Mouse (Mus musculus) adrenal gland, postnatal 10 days (tissue): ENCODE data around the gene L1cam. TPM values are rescaled to one million over a fixed set of nuclear protein-coding genes. Genes with fewer than 3 reads are reported as not detected.

Experiments
- total RNA-seq, 2 experiments: library from RNA; stranded (reverse); gene quantifications; 2 replicates each; pipeline ENCODE4 v1.2.3; 2021

Gene L1cam
- total RNA-seq, 2 experiments from 2014 or later = 9.9 to 24.7 TPM

Other genes starting within 250 kb of the L1cam start
- gene Pnck, start 236.0 kb downstream of the L1cam start, total RNA-seq = 10 to 100 TPM in 1 of 2 experiments, 1 to 10 TPM in 1; 5.6 to 13.8 TPM
- 10 to 100 TPM; 31.9 to 43.3 TPM for gene Slc6a8, start 223.0 kb downstream of the L1cam start, total RNA-seq
- gene Bcap31, start 179.9 kb downstream of the L1cam start, total RNA-seq = 100 to 1,000 TPM; 233 to 236 TPM
- 10 to 100 TPM; 24.7 to 31.8 TPM for gene Abcd1, start 179.5 kb downstream of the L1cam start, total RNA-seq
- gene Plxnb3, start 139.0 kb downstream of the L1cam start, total RNA-seq = 1 to 10 TPM in 1 of 2 experiments, under 1 TPM in 1; 0.99 to 1.2 TPM
- 1 to 10 TPM; 2.7 to 7.8 TPM for gene Srpk3, start 121.7 kb downstream of the L1cam start, total RNA-seq
- gene Idh3g, start 109.2 kb downstream of the L1cam start, total RNA-seq = 100 to 1,000 TPM; 681 to 708 TPM
- gene Ssr4, start 109.1 kb downstream of the L1cam start, total RNA-seq = 100 to 1,000 TPM; 166 to 177 TPM
- gene Pdzd4, start 71.1 kb downstream of the L1cam start, total RNA-seq = 1 to 10 TPM; 5.1 to 5.9 TPM
- gene Avpr2, start 4.0 kb downstream of the L1cam start, total RNA-seq = not detected
- gene Arhgap4, start 25.8 kb upstream of the L1cam start, total RNA-seq = 1 to 10 TPM; 7.9 to 9.2 TPM
- gene Naa10, start 25.8 kb upstream of the L1cam start, total RNA-seq = 10 to 100 TPM; 86.5 to 99.0 TPM
- gene Renbp, start 34.7 kb upstream of the L1cam start, total RNA-seq = 10 to 100 TPM; 17.4 to 19.2 TPM
- 10 to 100 TPM; 51.0 to 74.9 TPM for gene Hcfc1, start 70.3 kb upstream of the L1cam start, total RNA-seq
- gene Irak1, start 127.8 kb upstream of the L1cam start, total RNA-seq = 10 to 100 TPM; 82.2 to 96.8 TPM
- gene Opn1mw, start 231.4 kb upstream of the L1cam start, total RNA-seq = not detected
- gene Mecp2, start 239.3 kb upstream of the L1cam start, total RNA-seq = 10 to 100 TPM; 30.1 to 34.9 TPM